Mouse (Mus musculus): Measurements from ENCODE around the gene Spint4.

Spint4 gene

GRCm38 (mm10) chr2:164733259-164733658 is 35.0 kb downstream of the Spint4 start:
- no peak for DNase-seq

GRCm38 (mm10) chr2:164734839-164735238 is 36.5 kb downstream of the Spint4 start:
- no peak for DNase-seq

GRCm38 (mm10) chr2:164735446-164735845 is 37.1 kb downstream of the Spint4 start:
- DNase-seq, result no peak

- no peak for DNase-seq
Measured at GRCm38 (mm10) chr2:164737377-164738090, 39.2 kb downstream of the Spint4 start.

- no peak for DNase-seq
Measured at GRCm38 (mm10) chr2:164739876-164740275, 41.6 kb downstream of the Spint4 start.

- DNase-seq, result no peak
Measured at GRCm38 (mm10) chr2:164744987-164745386, 46.7 kb downstream of the Spint4 start.

GRCm38 (mm10) chr2:164745843-164746479 is 47.7 kb downstream of the Spint4 start, which contains the start of the genes Wfdc3 and Dnttip1:
Gene Wfdc3 (minus strand): TSS chr2:164745931.
Gene Dnttip1 (plus strand): TSS chr2:164745983.
- peak; percentile 90 to 93 for DNase-seq

- DNase-seq, result no peak
Measured at GRCm38 (mm10) chr2:164746693-164747092, 48.4 kb downstream of the Spint4 start.

- no peak for DNase-seq
Measured at GRCm38 (mm10) chr2:164748191-164748590, 49.9 kb downstream of the Spint4 start.

GRCm38 (mm10) chr2:164748991-164749390 is 50.7 kb downstream of the Spint4 start:
- DNase-seq, result no peak
